Mouse (Mus musculus) heart, embryonic 12.5 days (tissue): ENCODE results near the gene Cherp. TPM values are rescaled to one million over a fixed set of nuclear protein-coding genes. Genes with fewer than 3 reads are reported as not detected.

Experiments
- ATAC-seq: fragments of 200-750 bp; cut with Nextera tagmentation; 2 replicates; pipeline ENCODE4 v1.8.0; 2017; ENCODE audit warnings: moderate TSS enrichment, moderate library complexity; ENCODE audit not compliant: insufficient number of reproducible peaks, low FRiP score
- H3K27ac ChIP-seq: fragments of 300-500 bp; sonication (generic); 2 replicates; pipeline ENCODE4 v1.5.1; 2016; ENCODE audit warnings: mild to moderate bottlenecking, moderate library complexity; ENCODE audit not compliant: poor library complexity, severe bottlenecking
- H3K27me3 ChIP-seq: fragments of 300-500 bp; sonication (generic); replicated peaks from 2 replicates; pipeline ENCODE4 v1.6.1; 2016; ENCODE audit warnings: mild to moderate bottlenecking, moderate library complexity
- H3K36me3 ChIP-seq: fragments of 300-500 bp; sonication (generic); 2 replicates; pipeline ENCODE4 v1.6.1; 2016; ENCODE audit warnings: mild to moderate bottlenecking, moderate library complexity
- H3K4me1 ChIP-seq: fragments of 300-500 bp; sonication (generic); replicated peaks from 2 replicates; pipeline ENCODE4 v1.6.1; 2016; ENCODE audit warnings: mild to moderate bottlenecking
- H3K4me2 ChIP-seq: fragments of 300-500 bp; sonication (generic); 2 replicates; pipeline ENCODE4 v1.6.1; 2016; ENCODE audit warnings: mild to moderate bottlenecking, moderate library complexity
- H3K4me3 ChIP-seq: fragments of 300-500 bp; sonication (generic); 2 replicates; pipeline ENCODE4 v1.5.1; 2016; ENCODE audit warnings: mild to moderate bottlenecking
- H3K9ac ChIP-seq: fragments of 300-500 bp; sonication (generic); 2 replicates; pipeline ENCODE4 v1.6.1; 2016; ENCODE audit warnings: mild to moderate bottlenecking, moderate library complexity
- H3K9me3 ChIP-seq: fragments of 300-500 bp; sonication (generic); replicated peaks from 2 replicates; pipeline ENCODE4 v1.6.1; 2016; ENCODE audit warnings: mild to moderate bottlenecking, moderate library complexity
- WGBS: fragments of 180-500 bp; shearing (Covaris S2); methylation state at CpG from one replicate; pipeline ENCODE4 v1.1.7; 2016; 5-methylcytosine and 5-hydroxymethylcytosine counted together
- polyA plus RNA-seq: library from polyadenylated mRNA; unstranded; fragments of >200 nt; fragmentation: Nextera tagmentation; extraction: Ambion mirVana; gene quantifications from 2 replicates; pipeline ENCODE4 v1.2.1, GENCODE M21; 2016

Gene Cherp
- polyA plus RNA-seq, 1 experiment from 2014 or later = 57.2 TPM

DNA sequence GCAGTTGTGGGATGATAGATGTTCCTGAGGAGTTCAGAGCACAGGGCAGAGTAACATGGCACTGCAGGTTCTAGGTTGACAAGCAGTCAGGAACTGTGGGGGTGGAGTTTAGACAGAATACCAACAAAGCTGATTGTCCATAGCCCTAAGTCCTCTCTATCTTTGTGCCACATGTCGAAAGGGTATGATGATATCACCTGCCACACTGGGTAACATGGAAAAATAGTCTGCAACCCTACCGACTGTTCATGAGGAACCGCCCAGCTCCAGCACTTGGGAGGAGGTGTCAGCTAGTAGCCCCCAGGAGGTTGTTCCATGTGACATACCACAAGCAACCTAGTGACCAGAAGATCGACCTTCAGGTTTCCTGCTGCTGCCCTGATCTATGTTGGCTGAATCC is 23.5 kb upstream of the Cherp start:
- 73% methylated on average over 4 of the region's 4 CpGs for WGBS
- Histone ChIP-seq H3K4me3 (no peak overlapping the region), H3K4me1 (peaks cover 49% of the 10 kb centered on the region), H3K9ac (no peak overlapping the region), H3K27ac (no peak overlapping the region), H3K9me3 (no peaks in the 10 kb centered on the region), H3K27me3 (no peaks in the 10 kb centered on the region), H3K36me3 (peaks cover 43% of the 10 kb centered on the region), H3K4me2 (no peak overlapping the region)
- no peak for ATAC-seq

DNA sequence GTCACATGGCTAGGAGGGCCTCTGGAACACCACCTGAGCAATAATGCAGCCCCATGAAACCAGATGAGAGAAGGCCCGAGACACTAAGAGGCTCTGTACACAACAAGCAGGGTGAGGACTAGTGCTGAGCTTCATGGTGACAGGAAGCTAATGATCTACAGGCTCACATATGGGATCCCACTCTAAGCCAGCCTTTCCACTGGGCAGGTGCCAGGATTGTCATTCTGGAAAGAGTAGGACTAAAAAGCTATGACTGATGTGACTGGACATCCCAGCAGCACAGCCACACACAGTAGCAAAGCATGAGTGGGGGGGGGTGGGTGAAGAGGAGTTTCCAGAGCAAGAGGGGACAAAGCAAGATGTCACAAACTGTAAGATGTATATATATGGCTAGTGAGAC is 22.9 kb upstream of the Cherp start:
- H3K9me3 ChIP-seq = no peaks in the 10 kb centered on the region
- ATAC-seq = no peak
- H3K4me1 ChIP-seq = peaks cover 46% of the 10 kb centered on the region
- H3K4me3 ChIP-seq = no peak overlapping the region
- 81% methylated on average over 1 of the region's 1 CpGs for WGBS
- H3K27me3 ChIP-seq = no peaks in the 10 kb centered on the region
- no peak overlapping the region for H3K4me2 ChIP-seq
- H3K36me3 ChIP-seq = peaks cover 42% of the 10 kb centered on the region
- no peak overlapping the region for H3K27ac ChIP-seq
- no peak overlapping the region for H3K9ac ChIP-seq

DNA sequence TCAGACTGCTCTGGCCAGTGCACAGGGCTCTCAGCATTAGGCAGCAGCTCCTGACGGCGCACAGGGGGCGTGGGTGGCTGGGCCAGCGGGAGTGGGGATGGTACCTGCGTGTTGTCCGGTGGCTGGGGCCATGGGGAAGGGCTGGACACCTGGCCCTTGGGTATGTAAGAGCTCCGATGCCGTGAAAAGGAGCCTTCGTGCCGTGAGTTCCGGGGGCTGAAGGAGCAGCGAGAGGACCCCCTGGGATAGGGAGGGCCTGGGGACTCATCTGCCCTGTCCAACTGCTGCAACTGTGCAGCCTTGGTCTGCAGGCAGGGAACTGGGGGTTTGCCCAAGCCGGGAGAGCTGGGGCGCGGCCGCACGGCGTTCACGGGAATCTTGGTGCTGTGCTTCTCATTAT is 21.2 kb upstream of the Cherp start:
- Histone ChIP-seq H3K36me3 (peaks cover 38% of the 10 kb centered on the region), H3K4me2 (no peak overlapping the region), H3K27ac (no peak overlapping the region), H3K27me3 (no peaks in the 10 kb centered on the region), H3K9me3 (no peaks in the 10 kb centered on the region), H3K4me3 (no peak overlapping the region), H3K9ac (no peak overlapping the region), H3K4me1 (peaks cover 41% of the 10 kb centered on the region)
- no peak for ATAC-seq
- WGBS = 90% methylated on average over 19 of the region's 19 CpGs

DNA sequence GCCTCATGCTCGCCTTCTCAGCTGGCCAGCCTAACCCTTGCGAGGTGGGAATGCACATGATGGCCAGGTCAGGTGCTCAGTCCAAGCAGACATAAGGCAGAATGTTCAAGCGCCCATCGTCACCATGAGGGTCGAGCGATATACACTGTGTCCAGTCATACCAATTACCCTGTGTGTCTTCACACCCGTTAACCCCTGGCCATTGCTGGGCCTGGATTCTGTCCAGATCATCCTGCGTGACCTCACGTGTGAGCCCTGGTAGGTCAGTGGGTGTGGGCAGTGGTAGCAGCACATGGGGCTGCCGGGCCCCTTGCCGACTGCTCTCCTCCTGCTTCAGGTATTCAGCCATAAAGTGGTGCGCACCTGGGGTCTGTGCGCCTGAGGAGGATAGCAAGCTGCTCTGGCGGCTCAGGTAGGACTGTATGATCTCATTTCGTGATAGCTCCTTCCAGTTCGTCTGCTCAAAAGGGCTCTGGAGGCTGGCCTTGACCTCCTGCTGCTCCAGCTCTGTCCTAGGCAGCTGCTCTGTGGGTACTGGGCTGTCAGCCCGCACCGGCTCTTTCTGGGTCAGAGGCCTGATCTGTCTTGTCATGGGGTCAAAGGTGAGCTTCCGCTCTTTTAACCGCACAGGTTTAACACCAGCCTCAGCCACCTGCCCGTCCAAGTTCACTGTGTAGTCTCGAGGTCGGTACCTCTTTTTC is 20.5 kb upstream of the Cherp start:
- Histone ChIP-seq H3K27ac (no peak overlapping the region), H3K36me3 (peaks cover 38% of the 10 kb centered on the region), H3K27me3 (no peaks in the 10 kb centered on the region), H3K4me2 (no peak overlapping the region), H3K9me3 (no peaks in the 10 kb centered on the region), H3K4me3 (no peak overlapping the region), H3K4me1 (peaks cover 43% of the 10 kb centered on the region), H3K9ac (no peak overlapping the region)
- 91% methylated on average over 23 of the region's 23 CpGs for WGBS
- no peak for ATAC-seq

DNA sequence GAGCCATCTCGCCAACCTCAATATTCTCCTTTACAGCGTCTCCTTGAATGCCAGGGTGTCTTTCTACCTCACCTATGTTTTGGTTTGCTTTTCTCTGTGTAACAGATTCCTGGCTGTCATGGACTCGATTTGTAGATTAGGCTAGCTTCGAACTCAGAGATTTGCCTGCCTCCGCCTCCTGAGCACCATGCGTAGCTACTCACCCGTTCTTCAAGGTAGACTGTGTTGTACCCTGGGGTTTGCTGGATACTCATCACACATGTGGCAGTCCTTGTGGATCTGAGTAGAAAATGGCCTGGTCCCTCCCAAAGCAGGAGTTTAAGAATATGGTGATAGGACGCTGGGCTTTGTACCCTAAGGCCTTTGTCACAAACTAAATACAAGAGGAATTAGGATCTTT is 18.4 kb upstream of the Cherp start:
- peak overlapping the region; percentile 77 for H3K4me2 ChIP-seq
- no peaks in the 10 kb centered on the region for H3K9me3 ChIP-seq
- peaks cover 25% of the 10 kb centered on the region for H3K4me1 ChIP-seq
- H3K27ac ChIP-seq = peak overlapping the region; percentile 38; the same call in 1 of the 2 replicates
- no peaks in the 10 kb centered on the region for H3K27me3 ChIP-seq
- H3K4me3 ChIP-seq = peak overlapping the region; percentile 96
- peak overlapping the region; percentile 73 for H3K9ac ChIP-seq
- H3K36me3 ChIP-seq = peaks cover 38% of the 10 kb centered on the region
- ATAC-seq = no peak
- WGBS = 11% methylated on average over 8 of the region's 8 CpGs

DNA sequence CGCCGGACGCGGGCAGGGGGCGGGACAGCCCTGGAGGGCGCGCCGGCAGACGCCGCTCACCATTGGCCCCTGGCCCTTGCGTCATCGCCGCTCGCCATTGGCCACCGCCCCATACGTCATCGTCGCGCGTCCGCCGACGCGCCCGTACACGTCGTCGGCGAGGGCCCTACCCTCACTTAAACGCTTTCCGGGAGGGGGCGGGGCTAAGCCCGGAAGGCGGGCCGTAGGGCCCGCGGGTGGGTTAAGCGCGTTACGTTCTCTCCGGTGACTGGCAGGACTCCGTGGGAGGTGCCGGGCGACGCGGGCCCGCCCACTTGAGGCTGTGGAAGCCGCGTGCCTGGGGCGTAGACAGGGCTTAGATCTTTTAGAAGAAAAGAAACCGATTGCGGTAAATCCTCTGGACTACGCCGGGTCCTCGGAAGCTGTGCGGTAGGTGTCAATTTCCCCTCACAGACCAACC is 17.6 kb upstream of the Cherp start:
- Histone ChIP-seq H3K4me2 (peak overlapping the region; percentile 77), H3K4me3 (peak overlapping the region; percentile 96), H3K36me3 (peaks cover 44% of the 10 kb centered on the region), H3K9me3 (no peaks in the 10 kb centered on the region), H3K9ac (peak overlapping the region; percentile 93), H3K27me3 (no peaks in the 10 kb centered on the region), H3K4me1 (peaks cover 25% of the 10 kb centered on the region), H3K27ac (peak overlapping the region; percentile 38; the same call in 1 of the 2 replicates)
- under 1% methylated on average over 54 of the region's 56 CpGs for WGBS
- peak; percentile 98 for ATAC-seq

DNA sequence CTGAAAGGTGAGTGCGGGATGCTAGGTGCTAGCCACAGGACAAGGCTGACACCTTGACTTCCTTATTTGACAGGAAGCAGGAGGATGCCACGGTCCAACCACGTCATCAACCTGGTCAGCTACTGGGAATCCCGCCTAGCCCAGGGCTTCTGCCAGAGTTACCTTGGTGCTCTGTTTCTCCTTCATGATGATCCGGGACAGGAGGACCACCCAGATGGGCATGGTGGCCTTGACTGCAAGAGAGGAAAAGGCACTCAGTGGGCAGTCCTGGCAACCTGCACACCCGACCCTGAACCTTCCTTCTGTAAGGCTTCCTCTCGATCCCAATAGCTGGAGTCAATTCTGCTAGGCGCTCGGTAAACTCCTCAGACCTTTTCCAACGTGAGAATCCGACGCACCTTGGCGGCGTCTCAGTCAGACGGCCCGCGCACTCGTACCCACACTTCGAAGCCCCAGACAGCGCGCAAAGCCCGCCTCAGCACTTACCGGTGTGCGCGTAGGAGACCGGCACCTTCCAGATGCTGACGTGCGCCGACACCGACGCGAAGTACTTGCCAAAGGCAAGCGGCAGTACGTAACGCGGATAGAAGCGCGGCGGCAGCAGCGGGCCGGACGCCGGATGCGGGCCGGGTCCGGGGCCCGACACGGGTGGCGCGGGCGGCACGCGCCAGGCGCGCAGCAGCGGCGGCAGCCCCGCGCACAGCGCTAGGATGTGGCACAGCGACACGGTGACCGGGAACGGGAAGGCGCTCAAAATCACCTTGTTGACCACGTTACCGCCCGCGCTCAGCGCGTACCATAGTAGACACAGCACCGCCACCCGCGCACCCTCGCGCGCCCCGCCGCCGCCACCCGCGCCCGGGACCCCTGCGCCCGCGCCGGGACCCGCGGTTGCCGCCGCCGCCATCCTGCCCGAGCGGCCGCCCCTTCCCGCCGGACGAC is 16.9 kb upstream of the Cherp start, which contains the start of gene Slc35e1:
TSS of gene Slc35e1 (minus strand) at position 935 of the 942 bp plus-strand sequence.
- peak within 1 kb of the TSS; percentile 72 for H3K27ac ChIP-seq
- peak within 1 kb of the TSS; percentile 93 for H3K9ac ChIP-seq
- peak within 1 kb of the TSS; percentile 77 for H3K4me2 ChIP-seq
- peak within 1 kb of the TSS; percentile 96 for H3K4me3 ChIP-seq
- ATAC-seq = peak; percentile 27
- H3K27me3 ChIP-seq = no peaks in the 10 kb centered on the region
- peaks cover 48% of the 10 kb centered on the region for H3K36me3 ChIP-seq
- peaks cover 25% of the 10 kb centered on the region for H3K4me1 ChIP-seq
- no peaks in the 10 kb centered on the region for H3K9me3 ChIP-seq
- under 1% methylated on average over 85 of the region's 98 CpGs for WGBS

DNA sequence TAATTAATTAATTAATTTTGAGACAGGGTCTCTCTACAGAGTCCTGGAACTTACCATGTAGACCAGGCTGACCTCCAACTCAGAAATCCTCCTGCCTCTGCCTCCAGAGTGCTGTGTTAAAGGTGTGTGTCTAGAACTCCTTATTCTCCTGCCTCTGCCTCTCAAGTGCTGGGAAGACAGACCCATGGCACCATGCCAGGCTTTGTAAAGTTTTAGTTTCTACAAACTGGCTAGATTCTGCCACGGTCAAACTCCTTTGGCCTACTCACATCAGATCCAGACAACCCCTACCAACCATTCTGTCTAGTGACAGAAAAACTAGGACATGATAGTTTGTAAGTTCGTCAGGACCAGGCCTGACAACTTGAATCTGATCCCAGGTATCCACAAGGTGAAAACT is 16.0 kb upstream of the Cherp start:
- H3K27me3 ChIP-seq = no peaks in the 10 kb centered on the region
- peaks cover 48% of the 10 kb centered on the region for H3K36me3 ChIP-seq
- ATAC-seq = no peak
- no peaks in the 10 kb centered on the region for H3K9me3 ChIP-seq
- 89% methylated on average over 2 of the region's 2 CpGs for WGBS
- no peak overlapping the region for H3K27ac ChIP-seq
- H3K9ac ChIP-seq = peak overlapping the region; percentile 93; the same call in 1 of the 2 replicates
- H3K4me2 ChIP-seq = peak overlapping the region; percentile 77
- peaks cover 28% of the 10 kb centered on the region for H3K4me1 ChIP-seq
- peak overlapping the region; percentile 96 for H3K4me3 ChIP-seq

DNA sequence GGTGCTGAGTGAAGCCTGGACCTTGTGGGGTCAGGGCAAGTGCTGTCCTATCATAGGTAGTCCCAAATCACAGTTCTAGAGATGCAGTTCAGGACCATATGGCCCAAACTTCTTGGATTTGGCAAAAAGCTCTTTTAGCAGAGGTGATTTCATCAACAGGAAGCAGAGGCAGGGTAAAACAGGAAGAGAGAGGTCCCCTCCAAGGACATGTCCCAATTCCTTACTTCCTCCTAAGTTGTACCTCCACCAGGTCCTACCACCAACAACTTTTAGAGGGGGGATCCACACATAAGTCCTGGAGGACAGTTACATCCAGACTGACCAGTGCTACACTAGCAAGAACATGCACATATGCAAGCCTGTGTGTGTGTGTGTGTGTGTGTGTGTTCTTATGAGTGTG is 12.0 kb upstream of the Cherp start:
- Histone ChIP-seq H3K27me3 (no peaks in the 10 kb centered on the region), H3K9me3 (no peaks in the 10 kb centered on the region), H3K4me2 (no peak overlapping the region), H3K27ac (no peak overlapping the region), H3K4me3 (no peak overlapping the region), H3K9ac (no peak overlapping the region), H3K4me1 (peaks cover 16% of the 10 kb centered on the region), H3K36me3 (peaks cover 67% of the 10 kb centered on the region)
- ATAC-seq = no peak

DNA sequence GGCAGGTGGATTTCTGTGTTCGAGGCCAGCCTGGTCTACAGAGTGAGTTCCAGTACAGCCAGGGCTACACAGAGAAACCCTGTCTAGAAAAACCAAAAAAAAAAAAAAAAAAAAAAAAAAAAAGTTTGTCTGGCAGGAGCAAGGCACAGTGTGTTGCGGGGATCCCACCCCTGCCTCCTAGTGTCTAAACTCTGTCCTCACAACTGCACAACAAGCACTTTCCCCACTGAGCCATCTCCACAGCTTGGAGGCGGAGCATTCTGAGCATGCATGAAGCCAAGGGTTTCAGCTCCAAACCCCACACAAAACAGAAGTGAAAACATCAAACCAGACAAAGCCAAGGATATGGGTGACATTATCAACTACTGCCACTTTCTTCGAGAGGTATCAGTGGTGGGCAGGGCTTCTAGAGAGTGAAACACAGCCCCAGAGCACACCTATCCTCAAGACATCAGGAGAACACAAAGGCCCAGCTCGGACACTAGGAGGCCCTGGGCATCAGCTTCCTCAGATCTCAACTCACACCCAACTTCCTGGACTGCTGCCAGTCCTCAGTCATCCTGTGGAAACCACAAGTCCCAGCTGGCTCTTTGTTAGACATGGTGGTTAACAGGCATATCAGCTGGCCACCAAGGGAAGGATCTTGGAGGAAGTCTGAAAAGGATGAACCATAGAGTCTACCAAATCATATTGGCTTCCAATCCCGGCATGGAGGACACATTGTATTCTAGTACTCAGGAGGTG is 10.6 kb upstream of the Cherp start:
- H3K4me1 ChIP-seq = peaks cover 5% of the 10 kb centered on the region; the same call in 1 of the 2 replicates
- H3K9me3 ChIP-seq = no peaks in the 10 kb centered on the region
- no peak overlapping the region for H3K9ac ChIP-seq
- no peak overlapping the region for H3K4me3 ChIP-seq
- ATAC-seq = no peak
- H3K27ac ChIP-seq = no peak overlapping the region
- H3K27me3 ChIP-seq = no peaks in the 10 kb centered on the region
- H3K4me2 ChIP-seq = no peak overlapping the region
- H3K36me3 ChIP-seq = peaks cover 76% of the 10 kb centered on the region
- 78% methylated on average over 6 of the region's 6 CpGs for WGBS

DNA sequence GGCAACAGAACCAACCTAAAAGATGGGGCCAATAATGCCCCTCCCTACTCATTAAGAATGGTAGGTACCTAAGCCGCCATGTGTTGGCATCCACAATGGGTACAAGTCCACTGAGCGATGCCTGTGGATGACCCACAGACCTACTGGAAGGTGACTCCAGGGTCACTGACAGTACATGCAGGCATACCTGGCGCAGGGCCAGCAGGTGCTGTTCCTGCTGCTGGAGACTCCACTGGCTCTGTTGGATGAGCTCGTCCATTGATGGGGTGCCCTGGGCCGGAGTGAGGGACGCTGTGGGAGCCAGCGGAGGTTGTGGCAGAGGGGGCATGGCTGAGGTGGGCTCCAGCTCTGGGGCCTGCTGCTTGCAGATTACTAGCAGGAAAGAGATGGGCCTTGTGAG is 4.3 kb downstream of the Cherp start:
- H3K4me2 ChIP-seq = no peak overlapping the region
- no peak overlapping the region for H3K9ac ChIP-seq
- ATAC-seq = no peak
- H3K4me1 ChIP-seq = peaks cover 11% of the 10 kb centered on the region
- H3K27me3 ChIP-seq = no peaks in the 10 kb centered on the region
- peaks cover 77% of the 10 kb centered on the region for H3K36me3 ChIP-seq
- 92% methylated on average over 7 of the region's 7 CpGs for WGBS
- no peaks in the 10 kb centered on the region for H3K9me3 ChIP-seq
- no peak overlapping the region for H3K27ac ChIP-seq
- no peak overlapping the region for H3K4me3 ChIP-seq
